8 mouse cellular contexts compared by ENCODE assay signal in genomic region chr5:35280002-35280782, GRCm38 (mm10). TPM values are rescaled to one million over a fixed set of nuclear protein-coding genes. Genes with fewer than 3 reads are reported as not detected.
DNase-seq lines count a peak whose midpoint lies in the region; ATAC-seq and TF ChIP-seq lines count a peak whose summit lies in the region.

No protein-coding gene starts in this region.

- TF ChIP-seq EP300 in ES-Bruce4 (IDR thresholded peaks at IDR 0.05; ENCODE audit: insufficient read depth, low read depth, low read length): no peak

- H3K4me2 ChIP-seq in midbrain, embryonic 16.5 days (ENCODE audit: low read length): peak overlapping the region; percentile 94

- no peak overlapping the region for H3K27ac ChIP-seq in ES-Bruce4 (ENCODE audit: insufficient read depth, low read length)
- no peak overlapping the region for H3K27ac ChIP-seq in hindbrain, embryonic 10.5 days
- no peak overlapping the region for H3K27ac ChIP-seq in midbrain, embryonic 16.5 days (ENCODE audit: low read length)

- H3K4me1 ChIP-seq in ES-Bruce4 (ENCODE audit: control insufficient read depth, insufficient read depth, low read length): no peaks in the 10 kb centered on the region
- H3K4me1 ChIP-seq in hindbrain, embryonic 10.5 days (replicated peaks): peaks cover 34% of the 10 kb centered on the region
- H3K4me1 ChIP-seq in midbrain, embryonic 16.5 days (ENCODE audit: control insufficient read depth, insufficient read depth, low read length): peaks cover 12% of the 10 kb centered on the region

- H3K4me3 ChIP-seq in ES-Bruce4 (ENCODE audit: low read depth, low read length): peak overlapping the region; percentile 77
- peak overlapping the region; percentile 65 for H3K4me3 ChIP-seq in hindbrain, embryonic 10.5 days
- peak overlapping the region; percentile 63 for H3K4me3 ChIP-seq in midbrain, embryonic 16.5 days (ENCODE audit: low read depth, low read length)

- DNase-seq in CD4-positive helper T cell, adult 2 months (ENCODE audit: low read depth, low spot score): peak; percentile 8
- peak; percentile 54 for DNase-seq in cerebellum, postnatal 36 days
- DNase-seq in hindbrain, embryonic 10.5 days (ENCODE audit: low spot score): peak; percentile 47
- DNase-seq in left cerebral cortex, adult 11 months (ENCODE audit: low spot score): peak; percentile 30
- DNase-seq in gastrocnemius, adult 18-20 months (ENCODE audit: low spot score): no peak

- H3K9ac ChIP-seq in ES-Bruce4 (ENCODE audit: low read depth, poor library complexity, severe bottlenecking): peak overlapping the region; percentile 82
- peak overlapping the region; percentile 69 for H3K9ac ChIP-seq in midbrain, embryonic 16.5 days (ENCODE audit: low read depth, low read length)

- H3K36me3 ChIP-seq in ES-Bruce4 (ENCODE audit: control insufficient read depth, insufficient read depth, low read length, poor library complexity, severe bottlenecking): no peaks in the 10 kb centered on the region
- no peaks in the 10 kb centered on the region for H3K36me3 ChIP-seq in hindbrain, embryonic 10.5 days
- H3K36me3 ChIP-seq in midbrain, embryonic 16.5 days (ENCODE audit: control insufficient read depth, insufficient read depth, low read length): no peaks in the 10 kb centered on the region

- 5% methylated on average over 75 of the region's 75 CpGs for WGBS in hindbrain, embryonic 10.5 days
- WGBS in midbrain, embryonic 16.5 days: 5% methylated on average over 70 of the region's 75 CpGs

- peaks cover 8% of the 10 kb centered on the region for H3K27me3 ChIP-seq in ES-Bruce4 (ENCODE audit: control insufficient read depth, insufficient read depth, low read length, poor library complexity, severe bottlenecking)
- H3K27me3 ChIP-seq in hindbrain, embryonic 10.5 days (ENCODE audit: insufficient read depth, poor library complexity, severe bottlenecking): peaks cover 97% of the 10 kb centered on the region
- peaks cover 65% of the 10 kb centered on the region for H3K27me3 ChIP-seq in midbrain, embryonic 16.5 days (ENCODE audit: control insufficient read depth, insufficient read depth, low read depth, low read length)

- TF ChIP-seq POLR2A in ES-Bruce4 (IDR thresholded peaks at IDR 0.05; ENCODE audit: insufficient read depth, low read length): no peak

- peak; percentile 40; the same call in 1 of the 2 replicates for ATAC-seq in midbrain, embryonic 16.5 days
- no peak for ATAC-seq in erythroblast, adult 5-6 weeks (replicated peaks; ENCODE audit: low FRiP score, poor library complexity, severe bottlenecking)

- peak; percentile 25 for TF ChIP-seq CTCF in ES-Bruce4 (IDR thresholded peaks at IDR 0.05; ENCODE audit: low read depth, low read length)

- H3K9me3 ChIP-seq in ES-Bruce4 (replicated peaks; ENCODE audit: control insufficient read depth, insufficient read depth, low read length, poor library complexity, severe bottlenecking): no peaks in the 10 kb centered on the region
- H3K9me3 ChIP-seq in hindbrain, embryonic 10.5 days: no peaks in the 10 kb centered on the region
- no peaks in the 10 kb centered on the region for H3K9me3 ChIP-seq in midbrain, embryonic 16.5 days (replicated peaks; ENCODE audit: control insufficient read depth, low read length, poor library complexity, severe bottlenecking)

RNA-seq across cellular contexts. Expression of gene Adra2c, which starts 2.1 kb away (rescaled TPM):
- polyA plus RNA-seq in ES-Bruce4 (2011; ENCODE audit: insufficient read depth, insufficient read length, low read depth, missing spikeins): not detected in 2 replicates
- polyA plus RNA-seq in hindbrain, embryonic 10.5 days (2016; fragmentation: Nextera tagmentation; extraction: Ambion mirVana): 0.07 TPM in 1 of 2 replicates, not detected in the other
- 0.36 and 0.39 TPM in 2 replicates for polyA plus RNA-seq in midbrain, embryonic 16.5 days (2015; fragmentation: Nextera tagmentation; extraction: Ambion mirVana)
- total RNA-seq in erythroblast, adult 5-6 weeks (2015; ENCODE audit: low replicate concordance): not detected in 2 replicates
- not detected in 2 replicates for total RNA-seq in erythroblast, adult 5-6 weeks (2017; ENCODE audit: low replicate concordance)
- under 1 TPM; 0.18 to 0.31 TPM for total RNA-seq in gastrocnemius, adult 18-20 months (2021)
